Mouse (Mus musculus) T-helper 1 cell (primary cell): ENCODE measurements around the gene Olfr102.

Experiments used
- in situ Hi-C: fragments of 300-600 bp; cut with MboI, MseI; formaldehyde crosslinking; loops from one replicate; pipeline ENCODE4 v1.15.1; 2025; ENCODE audit warnings: high pct_unique_total_duplicates

The Olfr102 gene

DNA sequence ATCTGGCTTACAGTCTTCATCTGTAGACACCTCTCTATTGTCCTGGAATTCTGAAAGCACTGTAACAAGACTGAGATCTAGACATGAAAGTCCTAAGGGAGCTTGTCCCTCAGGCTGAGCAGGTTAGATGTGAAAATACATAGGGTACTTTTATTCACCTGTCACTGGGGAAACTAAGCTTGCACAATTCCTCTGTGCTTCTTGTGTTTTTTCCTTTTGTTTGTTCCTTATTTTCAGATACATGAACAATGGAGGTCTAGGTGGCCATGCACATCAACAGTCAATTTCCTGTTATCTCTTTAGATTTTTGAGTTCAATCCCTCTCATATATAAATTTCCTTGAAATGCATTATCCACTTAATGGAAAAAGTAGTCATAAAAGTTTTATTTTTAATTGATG is at the start of gene Olfr102:
Olfr102 (minus strand) TSS at position 101 of the 400 bp plus-strand sequence.
- in situ Hi-C loops, result no loop called here

DNA sequence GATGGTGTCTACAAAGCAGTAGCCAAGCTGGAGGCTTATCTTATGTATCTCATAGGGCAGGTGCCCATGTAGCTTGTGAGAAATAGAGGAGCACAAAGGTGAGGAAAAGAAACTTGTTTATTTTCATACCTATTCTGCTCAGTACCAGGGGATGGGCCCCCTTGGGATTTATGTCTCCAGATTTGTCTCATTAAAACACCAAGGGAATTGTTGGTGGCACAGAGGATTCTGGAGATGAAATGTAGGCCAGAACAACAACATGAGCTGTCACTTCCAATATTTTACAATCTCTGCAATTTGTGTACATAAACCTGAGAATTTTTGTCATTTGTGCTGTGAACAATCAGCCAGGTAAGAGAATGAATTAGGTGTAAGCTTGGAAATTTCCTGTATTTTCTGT is 42.4 kb upstream of the Olfr102 start, which contains the start of gene Olfr104-ps:
Olfr104-ps (plus strand) TSS at position 301 of the 400 bp plus-strand sequence.
- in situ Hi-C loops, result no loop called here

DNA sequence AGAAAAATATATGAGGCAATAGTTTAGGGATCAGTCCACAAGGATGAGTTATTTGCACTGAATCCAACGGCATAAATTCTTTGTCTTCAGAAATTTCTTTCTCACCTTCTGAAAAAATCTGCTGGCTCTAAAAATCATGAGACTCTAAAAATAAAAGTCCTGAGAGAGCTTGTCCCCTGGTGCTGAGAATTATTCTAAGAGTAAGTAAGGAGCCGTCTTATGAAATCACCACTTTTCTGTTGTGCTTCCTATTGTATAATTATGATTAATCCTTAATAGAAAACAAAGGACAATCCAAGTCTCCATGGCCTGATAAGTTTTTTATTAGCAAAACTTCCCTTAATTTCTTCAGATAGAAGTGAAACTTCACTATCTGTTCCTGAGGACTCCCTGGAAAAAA is 22.7 kb upstream of the Olfr102 start, which contains the start of gene Olfr103:
Olfr103 (minus strand) TSS at position 101 of the 400 bp plus-strand sequence.
- in situ Hi-C loops, result no loop called here

DNA sequence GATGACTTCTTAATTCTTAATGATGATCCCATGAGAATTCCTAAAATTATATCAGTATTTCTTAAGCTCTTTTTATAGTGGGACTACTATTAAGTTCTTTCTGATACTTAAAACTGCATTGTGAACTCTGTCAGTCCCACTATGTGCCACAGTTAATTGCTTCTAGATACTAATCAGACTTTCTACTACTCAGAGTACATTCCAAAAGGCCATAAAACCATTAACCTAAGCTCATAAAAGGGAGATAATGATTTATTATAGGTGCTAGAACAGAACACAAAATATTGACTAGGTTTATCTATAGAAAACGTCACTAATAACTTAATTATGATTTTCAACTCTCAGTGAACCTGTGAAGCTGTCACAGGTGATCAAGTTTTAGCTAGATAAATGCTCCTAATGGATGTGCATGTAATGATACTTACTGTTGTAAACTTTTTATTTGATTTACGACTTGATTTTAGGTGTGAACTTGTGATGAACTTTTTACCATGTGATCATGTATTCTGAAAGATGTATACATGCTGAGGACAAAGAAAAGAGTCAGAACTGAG is 6.6 kb downstream of the Olfr102 start:
- in situ Hi-C loops, result no loop called here

DNA sequence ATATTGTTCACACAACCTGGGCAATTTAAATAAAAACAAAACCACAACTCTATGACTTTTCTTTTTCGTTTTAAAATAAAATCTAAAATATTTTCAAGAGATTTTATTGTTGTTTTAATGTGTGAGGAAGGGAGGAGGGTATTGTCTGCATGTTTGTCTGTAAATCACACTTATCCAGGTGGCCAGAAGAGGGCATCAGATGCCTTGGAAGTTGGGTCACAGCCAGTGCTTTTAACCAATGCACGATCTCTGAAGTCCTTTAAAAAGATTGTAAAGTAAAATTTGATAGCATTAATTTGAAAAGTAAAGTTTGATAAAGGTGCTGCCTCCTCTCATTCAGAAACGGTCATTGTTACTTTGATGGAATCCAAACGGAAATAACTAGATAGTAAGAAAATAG is 8.4 kb downstream of the Olfr102 start:
- in situ Hi-C loops, result no loop called here

DNA sequence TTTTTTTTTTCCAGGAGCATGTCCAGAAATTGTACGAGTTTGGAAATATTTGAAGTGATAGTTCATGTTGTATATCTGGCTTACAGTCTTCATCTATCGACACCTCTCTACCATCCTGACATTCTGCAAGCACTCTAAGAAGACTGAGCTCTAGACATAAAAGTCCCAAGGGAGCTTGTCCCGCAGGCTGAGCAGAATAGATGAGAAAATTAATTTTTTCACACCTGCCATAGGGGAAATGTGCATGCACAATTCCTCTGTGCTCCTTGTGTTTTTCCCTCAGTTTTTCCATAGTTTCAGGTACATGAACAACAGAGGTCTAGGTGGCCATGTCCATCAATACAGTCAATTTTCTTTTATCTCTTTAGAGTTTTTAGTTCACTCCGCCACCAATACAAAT is 12.6 kb downstream of the Olfr102 start, which contains the start of gene Olfr101:
Olfr101 (minus strand) TSS at position 101 of the 400 bp plus-strand sequence.
- in situ Hi-C loops, result no loop called here

DNA sequence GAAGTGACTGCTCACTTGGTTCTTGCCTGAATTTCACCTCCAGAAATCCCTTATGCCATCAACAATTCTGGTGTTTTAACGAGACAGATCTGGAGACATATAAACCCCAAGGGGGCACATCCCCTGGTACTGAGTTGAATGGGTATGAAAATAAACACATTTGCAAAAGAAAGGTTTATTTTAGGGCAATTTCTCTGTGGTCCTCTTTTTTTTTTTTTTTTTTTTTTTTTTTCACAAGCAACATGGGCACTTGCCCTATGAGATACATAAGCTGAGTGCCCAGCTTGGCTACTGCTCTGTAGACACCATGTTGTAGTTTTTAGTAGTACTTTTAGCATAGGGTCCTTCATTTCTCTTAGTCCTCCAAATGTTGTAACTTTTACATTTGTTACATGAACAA is 33.5 kb downstream of the Olfr102 start, which contains the start of gene Olfr99:
Olfr99 (minus strand) TSS at position 101 of the 400 bp plus-strand sequence.
- in situ Hi-C loops, result no loop called here

DNA sequence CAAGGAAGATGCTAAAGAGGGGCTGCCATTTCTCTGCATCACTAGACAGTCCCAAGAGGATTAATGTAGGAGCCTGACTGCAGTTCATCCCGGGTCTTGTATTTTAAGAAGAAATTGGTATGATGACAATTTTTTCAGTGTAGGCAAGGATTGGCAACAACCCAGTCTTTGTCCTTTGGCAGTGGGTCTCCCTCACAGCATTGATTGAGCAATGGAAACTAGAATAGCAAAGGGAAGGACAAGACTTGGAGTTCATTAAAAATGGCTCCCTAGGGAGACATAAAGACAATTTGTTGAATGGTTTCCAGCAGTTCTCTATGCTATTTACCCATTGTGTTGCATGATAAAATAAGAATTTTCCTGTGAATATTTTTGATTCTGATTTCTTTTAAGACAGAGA is 36.5 kb downstream of the Olfr102 start:
- in situ Hi-C loops, result no loop called here

DNA sequence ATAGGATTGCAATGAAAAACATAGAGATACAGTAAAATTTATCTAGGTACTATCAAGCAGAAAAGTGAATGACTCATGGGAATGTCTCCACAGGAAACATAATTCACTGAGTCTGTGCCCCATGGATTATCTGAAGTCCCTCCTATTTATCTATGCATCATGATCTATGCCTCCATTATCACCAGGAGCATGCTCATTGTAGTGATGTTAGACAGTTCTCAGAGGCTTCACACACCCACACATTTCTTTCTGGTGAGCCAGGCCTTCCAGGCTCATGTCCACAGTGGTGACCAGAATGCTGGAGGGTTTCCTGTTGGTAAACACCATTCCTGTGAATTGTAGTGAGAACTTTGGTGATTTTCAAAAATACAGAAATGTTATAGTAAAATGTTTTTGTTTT is 40.3 kb downstream of the Olfr102 start:
- in situ Hi-C loops, result loop anchor here (10.0 kb wide), 1 partner anchor 332 kb away; the partner anchor contains the start of gene Rnf39

DNA sequence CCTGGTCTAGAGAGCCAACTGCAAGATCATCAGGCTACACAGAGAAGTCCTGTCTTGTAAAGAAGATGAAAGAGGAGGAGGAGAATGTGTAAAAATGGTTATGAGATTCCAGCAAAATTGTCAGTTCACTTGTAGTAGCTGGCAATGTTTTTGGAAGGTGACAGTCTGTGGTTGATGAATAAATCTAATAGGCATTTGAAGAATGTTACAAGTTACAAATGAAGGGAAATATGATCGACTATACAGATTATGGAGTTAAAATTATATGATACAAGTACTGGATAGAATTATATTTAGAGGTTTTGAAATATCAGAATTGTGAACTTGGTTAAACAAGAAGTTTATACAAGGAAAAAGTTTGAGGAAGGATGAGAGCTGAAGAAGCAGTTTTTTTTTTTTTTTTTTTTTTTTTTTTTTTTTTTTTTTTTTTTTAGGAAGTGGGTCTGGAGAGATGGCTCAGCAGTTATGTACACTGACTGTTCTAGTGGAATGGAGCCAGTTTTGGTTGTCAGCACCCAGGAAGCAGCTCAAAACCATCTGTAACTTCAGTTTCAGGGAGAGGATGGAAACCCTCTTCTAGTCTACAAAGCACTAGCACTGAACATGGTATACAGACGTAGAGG is 41.1 kb downstream of the Olfr102 start:
- in situ Hi-C loops, result loop anchor here (10.0 kb wide), 1 partner anchor 331 kb away; the partner anchor contains the start of gene Rnf39

DNA sequence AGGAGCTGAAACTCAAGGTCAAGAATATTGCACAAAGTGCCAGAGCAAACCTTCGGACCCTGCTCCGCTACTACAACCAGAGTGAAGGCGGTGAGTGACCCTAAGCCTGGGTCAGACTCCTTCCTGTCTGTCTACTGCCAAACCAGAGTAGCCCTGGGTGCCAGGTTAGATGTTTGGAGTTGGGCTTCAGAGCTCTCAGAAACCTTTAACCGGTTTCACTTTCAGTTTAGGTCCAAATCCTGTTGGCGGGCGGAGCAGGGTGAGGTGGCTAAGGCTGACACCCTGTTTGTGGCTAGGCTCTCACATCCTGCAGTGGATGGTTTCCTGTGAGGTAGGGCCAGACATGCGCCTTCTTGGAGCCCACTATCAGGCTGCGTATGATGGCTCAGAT is 46.2 kb downstream of the Olfr102 start:
- in situ Hi-C loops, result loop anchor here (10.0 kb wide), 1 partner anchor 326 kb away; the partner anchor contains the start of gene Rnf39

DNA sequence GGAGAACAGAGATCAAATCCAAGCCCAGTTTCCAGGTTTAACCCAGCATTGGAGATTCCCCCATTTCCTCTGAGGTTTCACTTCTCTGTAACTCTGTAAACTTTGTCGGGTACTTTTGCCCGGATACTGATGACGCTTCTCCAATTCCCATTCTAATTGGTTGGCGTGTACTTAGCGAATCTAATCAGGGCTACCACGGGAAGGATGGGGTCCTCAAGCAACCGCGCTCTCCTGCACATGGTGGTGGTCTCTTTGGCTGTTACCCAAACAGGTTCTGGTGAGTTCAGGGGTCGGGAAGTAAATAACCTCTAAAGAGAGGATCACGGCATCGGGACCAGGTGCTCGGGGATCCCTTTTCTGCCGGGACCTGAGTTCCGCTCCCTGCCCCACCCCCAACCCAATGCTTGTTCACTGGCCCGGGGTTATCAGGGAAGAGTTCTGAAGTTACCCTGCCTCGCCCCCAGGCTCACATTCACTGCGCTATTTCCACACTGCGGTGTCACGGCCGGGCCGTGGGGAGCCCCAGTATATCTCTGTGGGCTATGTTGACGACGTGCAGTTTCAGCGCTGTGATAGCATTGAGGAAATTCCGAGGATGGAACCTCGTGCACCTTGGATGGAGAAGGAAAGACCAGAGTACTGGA is 46.7 kb downstream of the Olfr102 start, which contains the start of gene H2-M3:
H2-M3 (plus strand) TSS at position 163 of the 644 bp plus-strand sequence.
- in situ Hi-C loops, result loop anchor here (10.0 kb wide), 1 partner anchor 325 kb away; the partner anchor contains the start of gene Rnf39

DNA sequence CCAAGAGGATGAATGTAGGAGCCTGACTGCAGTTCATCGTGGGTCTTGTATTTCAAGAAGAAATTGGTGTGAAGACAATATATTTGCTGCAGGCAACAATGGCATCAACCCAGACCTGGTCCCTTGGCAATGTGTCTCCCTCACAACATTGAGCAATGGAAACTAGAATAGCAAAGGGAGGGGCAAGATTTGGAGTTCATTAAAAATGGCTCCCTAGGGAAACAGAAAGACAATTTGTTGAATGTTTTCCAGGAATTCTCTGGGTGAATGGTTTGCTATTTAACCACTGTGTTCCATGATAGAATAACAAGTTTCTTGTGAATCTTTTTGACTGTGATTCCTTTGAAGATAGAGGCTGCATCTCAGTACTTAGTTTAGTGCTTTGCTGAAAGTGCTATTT is 53.2 kb downstream of the Olfr102 start, which contains the start of gene Olfr98:
Olfr98 (minus strand) TSS at position 124 of the 400 bp plus-strand sequence.
- in situ Hi-C loops, result no loop called here
